Mouse (Mus musculus): ENCODE measurements around the gene Rbp3.

GRCm38 (mm10) chr14:33952233-33952981 is 1.4 kb upstream of the Rbp3 start:
- no peak for TF ChIP-seq POLR2A (IDR thresholded peaks at IDR 0.05; ENCODE audit: insufficient read depth, low read depth, low read length)
- no peak for TF ChIP-seq EP300 (IDR thresholded peaks at IDR 0.05; ENCODE audit: insufficient read depth, low read depth, low read length)

Measured in heart, adult 2 months (tissue).